Mouse (Mus musculus) lung, adult 2 months (tissue): Measurements from ENCODE around the gene Slc6a19.

ENCODE experiments used
- CTCF ChIP-seq: fragments of 200-500 bp; IDR thresholded peaks from 2 replicates; pipeline ENCODE4 v1.5.1; 2011; ENCODE audit warnings: mild to moderate bottlenecking, low read length, control low read depth; ENCODE audit not compliant: insufficient read depth
- POLR2A ChIP-seq: fragments of 200-500 bp; IDR thresholded peaks from 2 replicates; pipeline ENCODE4 v1.6.1; 2011; ENCODE audit warnings: low read depth, mild to moderate bottlenecking, control low read depth, low read length, borderline replicate concordance; ENCODE audit errors: extremely low read depth

- TF ChIP-seq CTCF (no peak), POLR2A (no peak)
Measured at GRCm38 (mm10) chr13:73736943-73737342, 32.3 kb upstream of the Slc6a19 start.
